Mouse (Mus musculus) hindbrain, embryonic 13.5 days (tissue): Measurements from ENCODE around the gene Qrich2. TPM values are rescaled to one million over a fixed set of nuclear protein-coding genes. Genes with fewer than 3 reads are reported as not detected.

Source experiments
- ATAC-seq: fragments of 200-750 bp; cut with Nextera tagmentation; 2 replicates; pipeline ENCODE4 v1.8.0; 2017; ENCODE audit warnings: moderate TSS enrichment; ENCODE audit not compliant: low FRiP score
- H3K27ac ChIP-seq: fragments of 300-500 bp; sonication (generic); 2 replicates; pipeline ENCODE4 v1.5.1; 2015; ENCODE audit warnings: inconsistent platforms, mild to moderate bottlenecking, moderate library complexity
- H3K27me3 ChIP-seq: fragments of 300-500 bp; sonication (generic); 2 replicates; pipeline ENCODE4 v1.6.1; 2015; ENCODE audit warnings: mild to moderate bottlenecking, inconsistent platforms
- H3K36me3 ChIP-seq: fragments of 300-500 bp; sonication (generic); 2 replicates; pipeline ENCODE4 v1.6.1; 2015; ENCODE audit warnings: mild to moderate bottlenecking, inconsistent platforms
- H3K4me1 ChIP-seq: fragments of 300-500 bp; sonication (generic); replicated peaks from 2 replicates; pipeline ENCODE4 v1.6.1; 2015; ENCODE audit warnings: inconsistent platforms
- H3K4me2 ChIP-seq: fragments of 300-500 bp; sonication (generic); 2 replicates; pipeline ENCODE4 v1.6.1; 2015; ENCODE audit warnings: inconsistent platforms, mild to moderate bottlenecking, moderate library complexity
- H3K4me3 ChIP-seq: fragments of 300-500 bp; sonication (generic); 2 replicates; pipeline ENCODE4 v1.5.1; 2015; ENCODE audit warnings: mild to moderate bottlenecking, inconsistent platforms
- H3K9ac ChIP-seq: fragments of 300-500 bp; sonication (generic); 2 replicates; pipeline ENCODE4 v1.6.1; 2015; ENCODE audit warnings: mild to moderate bottlenecking, inconsistent platforms
- H3K9me3 ChIP-seq: fragments of 300-500 bp; sonication (generic); 2 replicates; pipeline ENCODE4 v1.6.1; 2016; ENCODE audit warnings: inconsistent platforms
- WGBS: fragments of 180-500 bp; shearing (Covaris S2); methylation state at CpG from one replicate; pipeline ENCODE4 v1.1.7; 2015; 5-methylcytosine and 5-hydroxymethylcytosine counted together
- polyA plus RNA-seq: library from polyadenylated mRNA; unstranded; fragments of >200 nt; fragmentation: Nextera tagmentation; extraction: Ambion mirVana; gene quantifications from 2 replicates; pipeline ENCODE4 v1.2.1, GENCODE M21; 2015

Qrich2 gene
- polyA plus RNA-seq, 1 experiment from 2014 or later = 0.42 TPM

DNA sequence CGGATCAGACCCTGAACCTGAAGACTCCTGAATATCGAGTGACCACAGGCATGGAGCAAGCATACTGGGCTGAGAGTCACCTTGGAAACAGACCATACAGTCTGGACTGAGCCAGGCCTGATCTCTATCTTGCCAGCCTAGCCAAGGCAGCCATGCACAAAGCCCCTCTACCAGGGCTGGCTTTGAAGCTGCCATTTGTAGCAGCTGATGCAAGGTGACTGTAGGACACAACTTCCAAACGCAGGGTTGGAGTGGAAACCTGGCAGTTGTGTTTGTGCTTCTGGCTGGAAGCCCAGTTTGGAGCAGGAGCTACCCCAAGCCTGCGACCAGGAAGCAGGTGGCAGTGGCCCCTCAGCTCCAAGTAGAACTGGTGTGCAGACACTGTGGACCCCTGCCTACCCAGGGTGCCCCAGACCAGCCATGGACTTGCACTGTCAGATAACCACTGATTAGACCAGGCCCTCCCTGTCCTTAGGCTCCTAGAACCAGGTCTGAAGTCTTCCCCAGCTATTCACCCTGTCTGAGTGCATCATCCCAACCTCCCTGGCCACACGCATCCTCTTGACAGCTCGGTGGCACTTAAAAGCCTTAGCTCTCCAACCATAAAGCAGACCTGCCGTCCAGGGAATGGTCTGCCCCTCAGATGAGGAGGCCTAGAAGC is 25.5 kb downstream of the Qrich2 start:
- H3K27ac ChIP-seq = peak overlapping the region; percentile 48
- H3K4me3 ChIP-seq = no peak overlapping the region
- WGBS = 90% methylated on average over 7 of the region's 7 CpGs
- no peak overlapping the region for H3K9ac ChIP-seq
- H3K36me3 ChIP-seq = peaks cover 30% of the 10 kb centered on the region
- no peak for ATAC-seq
- H3K4me1 ChIP-seq = peaks cover 39% of the 10 kb centered on the region
- no peaks in the 10 kb centered on the region for H3K27me3 ChIP-seq
- no peaks in the 10 kb centered on the region for H3K9me3 ChIP-seq
- no peak overlapping the region for H3K4me2 ChIP-seq

DNA sequence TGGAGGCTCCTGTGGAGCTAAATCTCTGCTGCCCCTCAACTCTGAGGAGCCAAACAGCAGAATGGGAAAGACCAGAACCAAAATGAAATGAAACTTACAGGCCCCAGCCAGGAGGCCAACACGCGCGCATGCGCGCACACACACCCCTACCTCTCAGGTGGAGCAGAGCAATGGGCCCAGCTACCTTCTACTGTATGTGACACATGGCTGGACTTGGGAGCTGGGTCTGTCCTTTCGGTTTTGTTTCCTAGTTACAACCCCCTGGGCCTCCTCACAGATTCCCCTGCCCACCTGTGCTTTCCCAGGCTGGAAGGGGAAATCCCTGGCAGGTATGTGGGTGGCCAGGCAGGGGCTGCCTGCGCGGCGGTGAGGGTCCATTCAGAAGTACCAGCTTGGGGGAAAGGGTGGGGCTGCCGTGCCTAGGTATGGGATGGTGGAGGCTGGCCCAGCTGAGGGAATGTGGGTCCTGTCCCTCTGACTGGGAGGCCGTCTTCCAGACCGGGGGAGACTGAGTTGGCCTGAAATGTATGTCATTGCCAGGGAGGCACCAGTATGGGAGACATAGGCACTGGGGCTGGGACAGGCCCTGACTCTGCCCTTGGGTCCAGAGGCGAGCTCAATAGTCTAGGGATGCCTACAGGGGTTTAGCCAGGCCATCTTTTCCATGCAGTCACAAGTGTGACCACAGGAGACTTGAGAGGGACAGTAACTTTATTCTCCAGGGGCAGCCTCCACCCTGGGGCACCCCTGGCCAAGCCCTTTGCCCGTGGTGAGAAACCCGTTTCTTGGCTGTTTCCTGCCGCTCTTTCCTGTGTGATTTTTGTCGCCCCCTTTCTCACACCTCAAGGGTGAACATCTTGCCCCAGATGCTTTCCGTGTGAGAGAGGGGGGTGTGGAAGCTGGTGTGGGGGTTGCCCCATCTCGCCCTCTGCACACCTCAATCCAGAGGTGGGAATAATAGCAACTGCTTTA is 26.5 kb downstream of the Qrich2 start:
- Histone ChIP-seq H3K36me3 (peaks cover 30% of the 10 kb centered on the region), H3K27me3 (no peaks in the 10 kb centered on the region), H3K9ac (no peak overlapping the region), H3K27ac (peak overlapping the region; percentile 48; the same call in 1 of the 2 replicates), H3K4me1 (peaks cover 45% of the 10 kb centered on the region), H3K4me2 (no peak overlapping the region), H3K4me3 (no peak overlapping the region), H3K9me3 (no peaks in the 10 kb centered on the region)
- no peak for ATAC-seq
- WGBS = 88% methylated on average over 19 of the region's 19 CpGs

DNA sequence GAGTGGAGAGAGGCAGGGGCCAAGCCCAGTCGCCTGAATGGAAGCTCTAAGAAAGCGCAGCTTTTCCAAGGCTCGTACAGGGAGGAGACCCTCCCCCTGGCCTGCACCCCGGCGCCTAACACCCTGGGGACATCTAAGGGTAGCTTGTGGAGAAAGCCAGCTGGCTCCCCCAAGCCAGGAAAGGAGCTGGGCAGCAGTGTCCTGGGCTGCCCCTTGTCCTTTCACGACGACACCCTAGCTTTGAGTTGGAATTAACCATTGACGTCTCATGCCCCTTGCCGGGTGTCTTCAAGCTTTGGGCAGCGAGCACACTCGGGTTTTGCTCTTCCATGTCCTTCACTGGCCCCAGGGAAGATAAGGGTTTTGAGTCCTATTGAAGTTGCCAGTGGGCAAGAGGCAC is 28.5 kb downstream of the Qrich2 start:
- Histone ChIP-seq H3K27ac (no peak overlapping the region), H3K36me3 (peaks cover 30% of the 10 kb centered on the region), H3K4me2 (no peak overlapping the region), H3K27me3 (no peaks in the 10 kb centered on the region), H3K4me3 (no peak overlapping the region), H3K9me3 (no peaks in the 10 kb centered on the region), H3K4me1 (peaks cover 41% of the 10 kb centered on the region), H3K9ac (peak overlapping the region; percentile 66)
- 81% methylated on average over 11 of the region's 11 CpGs for WGBS
- ATAC-seq = no peak

DNA sequence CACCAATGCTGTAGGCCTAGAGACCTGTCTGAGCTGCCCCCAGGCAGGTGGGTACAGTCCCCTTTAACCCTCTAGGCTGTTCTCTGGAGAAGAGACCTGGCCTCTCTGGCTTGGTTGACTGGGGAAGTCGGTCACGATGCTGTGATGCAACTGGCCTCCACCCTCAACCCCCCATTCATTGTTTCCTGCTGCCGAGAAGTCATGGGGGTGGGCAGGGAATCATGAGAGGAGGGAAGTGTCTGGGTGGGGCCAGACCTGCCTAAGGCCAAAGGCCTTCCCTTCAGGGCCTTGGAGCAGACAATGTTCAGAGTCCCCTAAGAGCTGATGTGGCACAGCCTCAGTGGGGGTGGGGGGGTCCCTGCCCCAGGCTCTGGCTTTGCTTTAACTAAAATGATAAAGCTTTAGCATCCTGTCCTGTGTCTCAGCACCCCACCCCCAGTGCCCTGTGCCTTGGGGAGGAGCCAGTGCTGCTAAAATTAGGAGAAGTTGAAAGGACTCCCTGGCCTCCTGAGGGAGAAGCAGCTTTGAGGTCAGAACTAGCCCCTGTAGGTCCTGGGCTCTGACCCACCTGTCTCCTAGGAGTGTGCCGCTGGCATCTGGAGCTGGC is 29.2 kb downstream of the Qrich2 start:
- Histone ChIP-seq H3K9me3 (no peaks in the 10 kb centered on the region), H3K36me3 (peaks cover 30% of the 10 kb centered on the region)
- WGBS = 56% methylated on average over 4 of the region's 4 CpGs

DNA sequence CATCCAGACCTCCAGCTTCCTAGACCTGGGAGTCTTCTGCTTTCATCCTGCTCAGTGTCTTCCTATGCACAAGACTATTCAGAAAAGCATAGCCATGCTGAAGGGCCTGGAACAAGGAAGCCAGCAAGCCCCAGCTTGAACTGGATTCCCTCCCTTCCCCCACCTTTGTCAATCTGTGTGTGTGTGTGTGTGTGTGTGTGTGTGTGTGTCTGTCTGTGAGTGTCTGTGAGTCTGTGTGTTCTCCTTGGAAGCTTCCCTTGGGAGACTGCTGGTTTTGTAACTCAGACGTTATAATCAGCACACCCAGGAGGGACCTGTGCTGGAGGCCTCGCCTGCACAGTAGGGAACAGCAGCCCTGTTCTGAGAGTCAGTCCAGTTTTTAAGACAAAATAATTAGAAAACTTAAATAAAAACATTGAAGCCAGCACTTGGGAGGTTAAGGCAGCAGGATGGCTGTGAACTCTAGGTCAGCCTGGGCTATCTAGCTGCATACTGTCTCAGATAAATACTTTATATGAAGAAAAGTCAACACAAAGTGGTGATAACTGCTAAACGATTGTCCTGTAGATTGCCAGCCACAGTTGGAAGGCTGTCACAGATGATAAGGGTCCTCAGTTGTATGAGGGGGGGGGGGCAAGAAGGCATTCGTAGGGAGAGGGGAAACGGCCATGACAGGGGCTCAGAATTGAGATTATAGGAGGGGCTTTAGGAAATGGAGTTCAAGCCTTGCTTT is 29.9 kb downstream of the Qrich2 start:
- 42% methylated on average over 5 of the region's 5 CpGs for WGBS
- Histone ChIP-seq H3K9me3 (no peaks in the 10 kb centered on the region), H3K27ac (0 out of 2 replicates have a peak overlapping the region, but pooled peaks have one; percentile 32), H3K4me3 (peak overlapping the region; percentile 88), H3K4me1 (peaks cover 36% of the 10 kb centered on the region), H3K36me3 (peaks cover 30% of the 10 kb centered on the region), H3K9ac (peak overlapping the region; percentile 66), H3K27me3 (peaks cover 8% of the 10 kb centered on the region; the same call in 1 of the 2 replicates), H3K4me2 (peak overlapping the region; percentile 87)
- ATAC-seq = no peak

More for the DNA sequence above, 29.2 kb downstream of the Qrich2 start:
- peak overlapping the region; percentile 87 for H3K4me2 ChIP-seq
- H3K27ac ChIP-seq = peak overlapping the region; percentile 32; the same call in 1 of the 2 replicates
- peaks cover 1% of the 10 kb centered on the region; the same call in 1 of the 2 replicates for H3K27me3 ChIP-seq
- H3K9ac ChIP-seq = peak overlapping the region; percentile 66
- ATAC-seq = no peak
- peak overlapping the region; percentile 7; the same call in 1 of the 2 replicates for H3K4me3 ChIP-seq
- peaks cover 36% of the 10 kb centered on the region for H3K4me1 ChIP-seq

DNA sequence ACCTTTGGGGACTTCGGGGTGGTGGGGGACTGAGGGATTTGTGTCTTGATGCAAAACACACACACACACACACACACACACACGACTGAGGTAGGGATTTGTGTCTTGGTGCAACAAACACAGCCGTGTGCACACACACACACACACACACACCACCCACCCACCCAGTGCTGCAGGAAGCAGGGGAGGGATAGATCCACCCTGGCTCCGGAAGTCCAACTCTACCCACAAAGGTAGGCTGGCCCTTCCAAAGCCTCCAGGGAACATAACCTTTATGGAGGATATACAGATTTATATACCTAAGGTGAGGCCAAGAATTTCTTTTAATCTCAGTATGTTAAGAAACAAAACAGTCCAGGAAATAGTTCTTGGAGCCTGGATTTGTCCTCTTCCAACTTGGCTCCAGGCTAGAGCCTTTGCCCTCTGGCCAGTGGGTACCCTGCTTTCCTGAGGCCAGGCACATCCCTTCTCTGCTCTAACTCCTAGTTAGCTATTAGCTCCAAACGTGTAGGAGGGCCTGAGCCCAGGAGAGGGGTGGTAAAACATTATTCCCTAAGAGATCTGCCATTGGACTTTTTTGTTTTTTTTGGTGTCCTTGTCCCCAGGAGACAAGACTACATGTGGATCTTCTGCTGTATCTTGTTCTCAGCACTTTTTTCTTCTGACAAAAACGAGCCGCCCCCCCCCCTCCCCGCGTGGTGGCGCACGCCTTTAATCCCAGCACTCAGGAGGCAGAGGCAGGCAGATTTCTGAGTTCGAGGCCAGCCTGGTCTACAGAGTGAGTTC is 30.9 kb downstream of the Qrich2 start:
- ATAC-seq = no peak

DNA sequence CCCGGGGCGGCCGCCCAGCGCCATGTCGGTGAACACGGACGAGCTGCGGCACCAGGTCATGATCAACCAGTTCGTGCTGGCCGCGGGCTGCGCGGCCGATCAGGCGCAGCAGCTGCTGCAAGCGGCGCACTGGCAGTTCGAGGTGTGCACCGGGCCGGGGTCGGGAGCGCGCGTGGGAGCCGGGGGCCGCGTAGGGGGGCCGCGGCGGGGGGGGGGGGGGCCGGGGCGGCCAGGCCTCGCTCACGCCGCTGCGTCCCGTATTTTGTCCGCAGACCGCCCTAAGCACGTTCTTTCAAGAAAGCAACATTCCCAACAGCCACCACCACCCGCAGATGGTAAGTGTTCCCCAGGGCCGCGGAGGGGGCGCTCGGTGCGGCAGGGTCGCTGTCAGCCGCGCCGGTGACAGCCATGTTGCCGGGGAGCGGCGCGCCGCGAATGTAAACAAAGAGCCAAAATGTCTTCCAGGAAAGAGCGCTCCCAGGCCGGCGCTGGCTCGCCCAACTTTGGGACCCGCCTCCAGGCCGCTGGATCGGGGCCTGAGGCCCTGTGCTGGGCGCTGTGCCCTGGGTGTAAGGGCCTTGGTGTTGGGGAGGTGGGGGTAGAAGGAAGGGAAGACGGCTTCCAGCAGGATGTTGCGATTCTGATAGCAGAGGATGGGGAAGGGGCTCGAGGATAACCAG is 31.6 kb downstream of the Qrich2 start:
- ATAC-seq = peak; percentile 24
- WGBS = under 1% methylated on average over 39 of the region's 67 CpGs
- H3K9me3 ChIP-seq = no peaks in the 10 kb centered on the region
- H3K27me3 ChIP-seq = peaks cover 9% of the 10 kb centered on the region; the same call in 1 of the 2 replicates
- peak overlapping the region; percentile 96 for H3K27ac ChIP-seq
- H3K36me3 ChIP-seq = peaks cover 28% of the 10 kb centered on the region
- peak overlapping the region; percentile 94 for H3K9ac ChIP-seq
- peak overlapping the region; percentile 87 for H3K4me2 ChIP-seq
- peak overlapping the region; percentile 88 for H3K4me3 ChIP-seq
- peaks cover 32% of the 10 kb centered on the region for H3K4me1 ChIP-seq

More for the DNA sequence above, 30.9 kb downstream of the Qrich2 start:
- H3K9me3 ChIP-seq = no peaks in the 10 kb centered on the region
- peak overlapping the region; percentile 87 for H3K4me2 ChIP-seq
- H3K4me3 ChIP-seq = peak overlapping the region; percentile 88
- peaks cover 30% of the 10 kb centered on the region for H3K36me3 ChIP-seq
- WGBS = 50% methylated on average over 12 of the region's 12 CpGs
- peak overlapping the region; percentile 94 for H3K9ac ChIP-seq
- H3K4me1 ChIP-seq = peaks cover 32% of the 10 kb centered on the region
- peak overlapping the region; percentile 96 for H3K27ac ChIP-seq
- peaks cover 9% of the 10 kb centered on the region; the same call in 1 of the 2 replicates for H3K27me3 ChIP-seq

DNA sequence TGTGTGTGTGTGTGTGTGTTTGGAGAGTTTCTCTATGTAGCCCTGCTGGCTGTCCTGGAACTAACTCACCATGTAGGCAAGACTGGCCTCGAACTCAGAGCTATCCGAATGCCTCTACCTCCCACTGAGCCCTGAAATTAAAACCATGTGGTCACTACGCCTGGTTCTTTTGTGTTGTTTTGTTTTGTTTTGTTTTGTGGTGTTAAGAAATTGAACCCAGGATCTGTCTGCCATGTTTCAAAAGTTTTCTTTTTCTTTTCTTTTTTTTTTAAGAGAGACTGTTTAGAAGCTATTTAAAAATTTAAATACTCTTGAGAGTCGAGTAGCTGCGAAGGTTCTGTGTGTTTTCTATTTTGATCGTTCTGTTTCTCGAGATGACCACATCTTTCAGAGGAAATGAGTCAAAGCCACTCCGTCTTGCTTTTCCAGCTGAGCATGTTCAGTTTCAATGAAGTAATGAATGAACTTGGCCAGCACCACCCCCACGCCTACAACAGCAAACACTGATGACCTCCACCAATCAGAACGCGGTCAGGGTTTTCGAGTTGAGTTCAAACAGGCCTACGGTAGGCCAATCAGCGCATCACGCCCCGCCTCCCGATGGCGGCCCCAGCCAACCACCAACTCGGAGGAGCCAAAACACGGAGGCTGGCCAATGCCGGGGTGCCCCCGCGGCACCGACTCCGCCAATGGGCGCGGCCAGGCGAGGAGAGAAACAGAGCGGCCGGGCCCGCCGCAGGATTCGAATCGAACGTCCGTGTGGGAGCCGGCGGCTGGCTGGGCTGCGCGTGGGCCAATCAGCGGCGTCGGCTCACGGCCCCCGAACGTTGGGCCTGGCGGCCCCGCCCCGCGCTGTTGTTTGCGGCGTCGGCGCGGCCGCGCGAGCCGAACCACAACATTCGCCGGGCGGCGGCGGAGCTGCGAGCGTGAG is 32.4 kb downstream of the Qrich2 start, which contains the start of gene Ubald2:
Gene Ubald2 (plus strand): TSS at position 739 of the 931 bp plus-strand sequence.
- peaks cover 9% of the 10 kb centered on the region; the same call in 1 of the 2 replicates for H3K27me3 ChIP-seq
- ATAC-seq = peak; percentile 98

DNA sequence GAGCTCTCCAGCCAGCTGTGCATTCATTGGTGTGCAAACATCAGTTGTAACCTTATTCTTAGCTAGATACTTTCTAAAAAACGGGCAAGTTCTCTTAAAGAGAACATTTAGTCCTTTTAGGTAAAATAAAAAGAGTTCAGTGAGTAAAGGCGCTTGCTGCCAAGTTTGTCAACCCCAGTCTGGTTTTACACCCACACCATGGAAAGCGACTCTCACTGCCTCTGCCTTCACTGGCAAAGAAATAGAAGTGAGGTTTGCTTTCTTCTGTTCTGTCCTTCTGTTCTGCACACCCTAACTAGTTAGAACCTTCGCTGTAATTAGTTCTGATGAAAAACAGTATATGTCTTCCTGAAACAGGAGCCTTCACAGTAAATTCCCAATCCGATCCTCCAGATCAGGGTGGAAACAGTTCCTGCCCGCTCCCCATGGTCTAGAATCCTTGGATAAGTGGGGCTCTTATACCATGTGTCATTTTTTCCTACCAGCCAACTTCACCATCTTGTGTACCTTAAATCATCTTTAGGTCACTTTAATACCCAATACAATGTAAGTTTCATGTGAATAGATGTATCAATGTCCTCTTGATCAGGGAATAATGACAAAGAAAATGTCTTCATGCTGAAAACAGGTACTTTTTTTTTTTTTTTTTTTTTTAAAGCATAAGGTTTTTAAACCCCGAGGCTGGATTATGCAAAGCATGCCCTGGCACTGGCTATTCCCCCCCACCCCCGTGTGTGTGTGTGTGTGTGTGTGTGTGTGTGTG is 33.3 kb downstream of the Qrich2 start:
- Histone ChIP-seq H3K36me3 (peaks cover 21% of the 10 kb centered on the region; the same call in 1 of the 2 replicates), H3K9me3 (no peaks in the 10 kb centered on the region), H3K9ac (no peak overlapping the region), H3K4me3 (no peak overlapping the region), H3K27me3 (peaks cover 9% of the 10 kb centered on the region; the same call in 1 of the 2 replicates), H3K4me2 (no peak overlapping the region), H3K4me1 (peaks cover 32% of the 10 kb centered on the region), H3K27ac (no peak overlapping the region)
- no peak for ATAC-seq
- WGBS = 68% methylated on average over 8 of the region's 8 CpGs

More for the DNA sequence above, 32.4 kb downstream of the Qrich2 start, which contains the start of gene Ubald2:
- H3K9ac ChIP-seq = peak within 1 kb of the TSS; percentile 94
- H3K27ac ChIP-seq = peak within 1 kb of the TSS; percentile 96
- H3K4me1 ChIP-seq = peaks cover 32% of the 10 kb centered on the region
- peaks cover 21% of the 10 kb centered on the region; the same call in 1 of the 2 replicates for H3K36me3 ChIP-seq
- H3K9me3 ChIP-seq = no peaks in the 10 kb centered on the region
- WGBS = 3% methylated on average over 63 of the region's 66 CpGs
- peak within 1 kb of the TSS; percentile 88 for H3K4me3 ChIP-seq
- H3K4me2 ChIP-seq = peak within 1 kb of the TSS; percentile 87
